Mouse (Mus musculus): Measurements from ENCODE around the gene Pvr. TPM values are rescaled to one million over a fixed set of nuclear protein-coding genes. Genes with fewer than 3 reads are reported as not detected.
A peak's percentile ranks its signal among the peaks of the same experiment; 100 is the strongest.
"Not testable (repeated sequence)": the region's sequence is repeated elsewhere in the genome, so short reads cannot be mapped to it uniquely, and the experiment has no call there.

Pvr gene
- polyA plus RNA-seq, 1 experiment from 2014 or later = 13.9 TPM

GRCm38 (mm10) chr7:19932133-19932876, 11.3 kb upstream of the Pvr start:
- peaks cover 12% of the 10 kb centered on the region for H3K27me3 ChIP-seq
- no peaks in the 10 kb centered on the region for H3K9me3 ChIP-seq (replicated peaks)
- WGBS = 23% methylated on average over 13 of the region's 13 CpGs
- H3K4me2 ChIP-seq = 0 out of 2 replicates have a peak overlapping the region, but pooled peaks have one; percentile 14
- peaks cover 11% of the 10 kb centered on the region for H3K4me1 ChIP-seq
- H3K27ac ChIP-seq = no peak overlapping the region
- no peak overlapping the region for H3K4me3 ChIP-seq (replicated peaks)
- no peaks in the 10 kb centered on the region for H3K36me3 ChIP-seq
- no peak overlapping the region for H3K9ac ChIP-seq
- ATAC-seq (replicated peaks; ENCODE audit: low FRiP score) = no peak

GRCm38 (mm10) chr7:19930481-19930880, 9.5 kb upstream of the Pvr start:
- not testable (repeated sequence) for H3K27ac ChIP-seq; H3K4me3 ChIP-seq (replicated peaks); H3K36me3 ChIP-seq; H3K9me3 ChIP-seq (replicated peaks); H3K9ac ChIP-seq; H3K4me2 ChIP-seq; ATAC-seq (replicated peaks; ENCODE audit: low FRiP score)
- WGBS = 82% methylated on average over 6 of the region's 6 CpGs
- H3K27me3 ChIP-seq = peaks cover 12% of the 10 kb centered on the region
- H3K4me1 ChIP-seq = peaks cover 11% of the 10 kb centered on the region

- Histone ChIP-seq H3K4me3 (replicated peaks) (no peak overlapping the region), H3K9me3 (replicated peaks) (no peaks in the 10 kb centered on the region), H3K4me1 (peaks cover 11% of the 10 kb centered on the region), H3K27ac (no peak overlapping the region), H3K9ac (no peak overlapping the region), H3K27me3 (peaks cover 12% of the 10 kb centered on the region), H3K4me2 (no peak overlapping the region), H3K36me3 (no peaks in the 10 kb centered on the region)
- no peak for ATAC-seq (replicated peaks; ENCODE audit: low FRiP score)
- 58% methylated on average over 5 of the region's 5 CpGs for WGBS
Observed at GRCm38 (mm10) chr7:19928486-19928885, 7.5 kb upstream of the Pvr start.

- Histone ChIP-seq H3K27me3 (peaks cover 11% of the 10 kb centered on the region), H3K27ac (no peak overlapping the region), H3K36me3 (no peaks in the 10 kb centered on the region), H3K9ac (no peak overlapping the region), H3K4me1 (0 out of 2 replicates have a peak, but pooled peaks cover under 1% of the 10 kb centered on the region), H3K9me3 (replicated peaks) (no peaks in the 10 kb centered on the region), H3K4me3 (replicated peaks) (no peak overlapping the region), H3K4me2 (no peak overlapping the region)
- WGBS = 64% methylated on average over 2 of the region's 2 CpGs
- ATAC-seq (replicated peaks; ENCODE audit: low FRiP score) = no peak
Observed at GRCm38 (mm10) chr7:19926849-19927480, 6.0 kb upstream of the Pvr start.

- H3K4me1 ChIP-seq = 0 out of 2 replicates have a peak, but pooled peaks cover 3% of the 10 kb centered on the region
- no peak overlapping the region for H3K4me2 ChIP-seq
- H3K27ac ChIP-seq = no peak overlapping the region
- no peak for ATAC-seq (replicated peaks; ENCODE audit: low FRiP score)
- 83% methylated on average over 1 of the region's 1 CpGs for WGBS
- no peaks in the 10 kb centered on the region for H3K36me3 ChIP-seq
- H3K9ac ChIP-seq = no peak overlapping the region
- H3K27me3 ChIP-seq = peaks cover 4% of the 10 kb centered on the region; the same call in 1 of the 2 replicates
- H3K9me3 ChIP-seq (replicated peaks) = no peaks in the 10 kb centered on the region
- no peak overlapping the region for H3K4me3 ChIP-seq (replicated peaks)
Observed at GRCm38 (mm10) chr7:19925376-19925775, 4.4 kb upstream of the Pvr start.

GRCm38 (mm10) chr7:19923797-19924196, 2.8 kb upstream of the Pvr start:
- 8% methylated on average over 10 of the region's 15 CpGs for WGBS
- no peak overlapping the region for H3K27ac ChIP-seq
- 0 out of 2 replicates have a peak overlapping the region, but pooled peaks have one; percentile 9 for H3K4me2 ChIP-seq
- no peak overlapping the region for H3K9ac ChIP-seq
- peaks cover 9% of the 10 kb centered on the region for H3K4me1 ChIP-seq
- H3K36me3 ChIP-seq = no peaks in the 10 kb centered on the region
- no peak overlapping the region for H3K4me3 ChIP-seq (replicated peaks)
- ATAC-seq (replicated peaks; ENCODE audit: low FRiP score) = no peak
- H3K9me3 ChIP-seq (replicated peaks) = no peaks in the 10 kb centered on the region
- peaks cover 4% of the 10 kb centered on the region; the same call in 1 of the 2 replicates for H3K27me3 ChIP-seq

GRCm38 (mm10) chr7:19923354-19923753, 2.4 kb upstream of the Pvr start:
- 37% methylated on average over 2 of the region's 2 CpGs for WGBS
- Histone ChIP-seq H3K27ac (no peak overlapping the region), H3K4me2 (0 out of 2 replicates have a peak overlapping the region, but pooled peaks have one; percentile 9), H3K4me1 (peaks cover 9% of the 10 kb centered on the region), H3K36me3 (peaks cover 3% of the 10 kb centered on the region), H3K9ac (no peak overlapping the region), H3K9me3 (replicated peaks) (no peaks in the 10 kb centered on the region), H3K4me3 (replicated peaks) (no peak overlapping the region), H3K27me3 (peaks cover 4% of the 10 kb centered on the region; the same call in 1 of the 2 replicates)
- no peak for ATAC-seq (replicated peaks; ENCODE audit: low FRiP score)

- ATAC-seq (replicated peaks; ENCODE audit: low FRiP score) = peak; percentile 50
- peaks cover 9% of the 10 kb centered on the region for H3K4me1 ChIP-seq
- H3K4me2 ChIP-seq = peak overlapping the region; percentile 86
- peaks cover 28% of the 10 kb centered on the region for H3K36me3 ChIP-seq
- WGBS = 30% methylated on average over 4 of the region's 4 CpGs
- H3K9ac ChIP-seq = peak overlapping the region; percentile 76
- H3K4me3 ChIP-seq (replicated peaks) = peak overlapping the region; percentile 86
- peak overlapping the region; percentile 87 for H3K27ac ChIP-seq
- H3K9me3 ChIP-seq (replicated peaks) = no peaks in the 10 kb centered on the region
- H3K27me3 ChIP-seq = peaks cover 4% of the 10 kb centered on the region; the same call in 1 of the 2 replicates
Observed at GRCm38 (mm10) chr7:19920166-19920505, 824 bp downstream of the Pvr start.

- Histone ChIP-seq H3K4me1 (no peaks in the 10 kb centered on the region), H3K36me3 (peaks cover 59% of the 10 kb centered on the region), H3K27me3 (no peaks in the 10 kb centered on the region), H3K9me3 (replicated peaks) (no peaks in the 10 kb centered on the region), H3K4me2 (no peak overlapping the region), H3K9ac (no peak overlapping the region), H3K27ac (no peak overlapping the region), H3K4me3 (replicated peaks) (no peak overlapping the region)
- WGBS = 90% methylated on average over 7 of the region's 7 CpGs
- ATAC-seq (replicated peaks; ENCODE audit: low FRiP score) = no peak
Observed at GRCm38 (mm10) chr7:19914558-19914957, 6.4 kb downstream of the Pvr start.

- no peak overlapping the region for H3K9ac ChIP-seq
- no peaks in the 10 kb centered on the region for H3K4me1 ChIP-seq
- peaks cover 67% of the 10 kb centered on the region for H3K36me3 ChIP-seq
- no peaks in the 10 kb centered on the region for H3K9me3 ChIP-seq (replicated peaks)
- ATAC-seq (replicated peaks; ENCODE audit: low FRiP score) = no peak
- no peaks in the 10 kb centered on the region for H3K27me3 ChIP-seq
- no peak overlapping the region for H3K4me3 ChIP-seq (replicated peaks)
- H3K27ac ChIP-seq = no peak overlapping the region
- 89% methylated on average over 23 of the region's 23 CpGs for WGBS
- no peak overlapping the region for H3K4me2 ChIP-seq
Observed at GRCm38 (mm10) chr7:19911695-19912524, 9.1 kb downstream of the Pvr start.

GRCm38 (mm10) chr7:19911292-19911658, 9.7 kb downstream of the Pvr start:
- no peaks in the 10 kb centered on the region for H3K9me3 ChIP-seq (replicated peaks)
- H3K4me2 ChIP-seq = no peak overlapping the region
- H3K27me3 ChIP-seq = no peaks in the 10 kb centered on the region
- ATAC-seq (replicated peaks; ENCODE audit: low FRiP score) = no peak
- peaks cover 67% of the 10 kb centered on the region for H3K36me3 ChIP-seq
- H3K4me1 ChIP-seq = no peaks in the 10 kb centered on the region
- H3K4me3 ChIP-seq (replicated peaks) = no peak overlapping the region
- no peak overlapping the region for H3K9ac ChIP-seq
- 87% methylated on average over 6 of the region's 6 CpGs for WGBS
- H3K27ac ChIP-seq = no peak overlapping the region
